Mouse (Mus musculus): Measurements from ENCODE around the gene Slc11a1. TPM values are rescaled to one million over a fixed set of nuclear protein-coding genes. Genes with fewer than 3 reads are reported as not detected.
"Not testable (repeated sequence)": the region's sequence is repeated elsewhere in the genome, so short reads cannot be mapped to it uniquely, and the experiment has no call there.

Slc11a1 gene
- total and polyA plus RNA-seq, 3 experiments = 0.60 TPM; not detected in 2

DNA sequence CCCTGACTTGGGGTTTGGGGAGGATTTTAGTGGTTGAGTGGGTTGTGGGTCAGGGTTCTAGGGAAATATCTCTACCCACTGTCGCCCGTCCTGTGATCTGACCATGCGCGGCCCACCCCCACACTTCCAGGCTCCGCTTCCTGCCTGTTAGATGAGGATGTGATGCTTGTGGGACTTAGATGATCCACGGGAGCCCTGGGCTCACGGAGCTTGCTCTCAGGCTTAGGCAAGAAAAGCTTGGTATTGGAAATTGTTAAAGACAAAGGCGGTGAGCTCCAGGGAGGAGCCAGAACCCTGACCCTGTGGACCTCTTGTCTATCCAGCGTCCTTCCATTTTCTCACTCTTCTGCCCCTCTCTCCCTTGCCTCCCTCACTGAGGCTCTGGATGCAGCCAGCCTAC lies 35.1 kb upstream of the Slc11a1 start:
- TF ChIP-seq CTCF (IDR thresholded peaks at IDR 0.05; ENCODE audit: low read depth, low read length) (no peak), TAL1 (conservative IDR thresholded peaks at IDR 0.05; ENCODE audit: low read depth, low read length) (no peak), GATA1 (IDR thresholded peaks at IDR 0.05; ENCODE audit: borderline replicate concordance, low read length) (no peak), GATA2 (IDR thresholded peaks at IDR 0.05; ENCODE audit: borderline replicate concordance, low read depth, low read length) (no peak), POLR2AphosphoS5 (IDR thresholded peaks at IDR 0.05; ENCODE audit: insufficient replicate concordance, low read depth, low read length) (no peak)
- Histone ChIP-seq H3K9me3 (replicated peaks) (no peaks in the 10 kb centered on the region), H3K4me1 (ENCODE audit: insufficient read depth, low read depth, low read length) (peaks cover 7% of the 10 kb centered on the region), H3K36me3 (replicated peaks) (no peaks in the 10 kb centered on the region), H3K4me3 (ENCODE audit: low read depth, low read length) (no peak overlapping the region), H3K27me3 (ENCODE audit: insufficient read depth, low read length) (peaks cover 67% of the 10 kb centered on the region)
- DNase-seq (ENCODE audit: low spot score) = no peak
- ATAC-seq (ENCODE audit: extremely low read depth, insufficient number of reproducible peaks, low FRiP score, poor library complexity, severe bottlenecking) = no peak

DNA sequence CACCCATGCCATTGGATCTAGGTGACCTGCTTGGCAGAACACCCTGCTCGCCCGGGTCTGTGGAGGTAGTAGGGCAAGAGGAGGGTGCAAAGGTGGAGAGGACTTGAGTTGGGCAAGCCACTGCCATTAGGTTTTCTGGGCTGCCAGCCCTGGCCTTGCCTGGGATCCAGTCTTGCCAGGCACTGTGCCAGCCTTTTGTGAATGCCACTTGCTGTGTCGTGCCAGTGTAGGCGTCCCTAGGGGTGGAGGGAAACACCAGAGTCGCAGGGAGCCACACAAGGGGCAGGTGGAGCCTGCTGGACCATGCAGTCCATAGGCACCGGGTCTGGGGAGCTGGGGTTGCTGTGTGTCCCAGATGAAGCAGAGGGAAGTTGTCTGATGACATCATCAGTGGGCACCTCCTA lies 34.6 kb upstream of the Slc11a1 start:
- H3K4me1 ChIP-seq (ENCODE audit: insufficient read depth, low read depth, low read length) = peaks cover 5% of the 10 kb centered on the region
- ATAC-seq (ENCODE audit: extremely low read depth, insufficient number of reproducible peaks, low FRiP score, poor library complexity, severe bottlenecking) = no peak

DNA sequence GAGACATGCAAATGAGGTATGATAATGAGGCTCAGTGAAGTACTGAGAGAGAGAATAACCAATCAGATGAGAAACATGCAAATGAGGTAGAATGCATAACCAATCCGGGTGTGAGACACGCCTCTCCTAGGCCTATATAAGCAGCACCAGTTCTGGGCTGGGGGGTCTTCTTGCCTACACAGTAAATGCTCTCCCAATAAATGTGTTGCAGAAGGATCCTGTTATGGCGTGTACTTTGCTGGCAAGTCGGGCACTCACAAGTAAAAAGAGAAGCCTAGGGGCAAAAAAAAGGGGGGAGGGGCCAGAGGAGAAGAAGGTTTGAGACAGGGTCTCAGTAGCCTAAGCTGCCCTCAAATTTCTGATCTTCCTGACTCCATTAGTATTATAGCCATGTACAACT lies 34.0 kb upstream of the Slc11a1 start:
- not testable (repeated sequence) for H3K4me3 ChIP-seq (ENCODE audit: low read depth, low read length); H3K9me3 ChIP-seq (replicated peaks); DNase-seq (ENCODE audit: low spot score); H3K4me1 ChIP-seq (ENCODE audit: insufficient read depth, low read depth, low read length); H3K36me3 ChIP-seq (replicated peaks); ATAC-seq (ENCODE audit: extremely low read depth, insufficient number of reproducible peaks, low FRiP score, poor library complexity, severe bottlenecking)
- peaks cover 63% of the 10 kb centered on the region for H3K27me3 ChIP-seq (ENCODE audit: insufficient read depth, low read length)

More for the DNA sequence above, 34.6 kb upstream of the Slc11a1 start:
- Histone ChIP-seq H3K36me3 (replicated peaks) (no peaks in the 10 kb centered on the region), H3K4me3 (ENCODE audit: low read depth, low read length) (no peak overlapping the region), H3K9me3 (replicated peaks) (no peaks in the 10 kb centered on the region), H3K27me3 (ENCODE audit: insufficient read depth, low read length) (peaks cover 67% of the 10 kb centered on the region)
- no peak for DNase-seq (ENCODE audit: low spot score)
- TF ChIP-seq GATA1 (IDR thresholded peaks at IDR 0.05; ENCODE audit: borderline replicate concordance, low read length) = no peak
- no peak for TF ChIP-seq CTCF (IDR thresholded peaks at IDR 0.05; ENCODE audit: low read depth, low read length)
- TF ChIP-seq GATA2 (IDR thresholded peaks at IDR 0.05; ENCODE audit: borderline replicate concordance, low read depth, low read length) = no peak
- no peak for TF ChIP-seq TAL1 (conservative IDR thresholded peaks at IDR 0.05; ENCODE audit: low read depth, low read length)
- no peak for TF ChIP-seq POLR2AphosphoS5 (IDR thresholded peaks at IDR 0.05; ENCODE audit: insufficient replicate concordance, low read depth, low read length)

GRCm38 (mm10) chr1:74341898-74342297 lies 33.1 kb upstream of the Slc11a1 start:
- TF ChIP-seq GATA1 (IDR thresholded peaks at IDR 0.05; ENCODE audit: borderline replicate concordance, low read length) (no peak), TAL1 (conservative IDR thresholded peaks at IDR 0.05; ENCODE audit: low read depth, low read length) (no peak), GATA2 (IDR thresholded peaks at IDR 0.05; ENCODE audit: borderline replicate concordance, low read depth, low read length) (no peak), POLR2AphosphoS5 (IDR thresholded peaks at IDR 0.05; ENCODE audit: insufficient replicate concordance, low read depth, low read length) (no peak), CTCF (IDR thresholded peaks at IDR 0.05; ENCODE audit: low read depth, low read length) (no peak)
- H3K4me1 ChIP-seq (ENCODE audit: insufficient read depth, low read depth, low read length) = peaks cover 5% of the 10 kb centered on the region
- H3K4me3 ChIP-seq (ENCODE audit: low read depth, low read length) = no peak overlapping the region
- DNase-seq (ENCODE audit: low spot score) (no peak), ATAC-seq (ENCODE audit: extremely low read depth, insufficient number of reproducible peaks, low FRiP score, poor library complexity, severe bottlenecking) (no peak)
- peaks cover 59% of the 10 kb centered on the region for H3K27me3 ChIP-seq (ENCODE audit: insufficient read depth, low read length)
- H3K36me3 ChIP-seq (replicated peaks) = no peaks in the 10 kb centered on the region
- H3K9me3 ChIP-seq (replicated peaks) = no peaks in the 10 kb centered on the region

DNA sequence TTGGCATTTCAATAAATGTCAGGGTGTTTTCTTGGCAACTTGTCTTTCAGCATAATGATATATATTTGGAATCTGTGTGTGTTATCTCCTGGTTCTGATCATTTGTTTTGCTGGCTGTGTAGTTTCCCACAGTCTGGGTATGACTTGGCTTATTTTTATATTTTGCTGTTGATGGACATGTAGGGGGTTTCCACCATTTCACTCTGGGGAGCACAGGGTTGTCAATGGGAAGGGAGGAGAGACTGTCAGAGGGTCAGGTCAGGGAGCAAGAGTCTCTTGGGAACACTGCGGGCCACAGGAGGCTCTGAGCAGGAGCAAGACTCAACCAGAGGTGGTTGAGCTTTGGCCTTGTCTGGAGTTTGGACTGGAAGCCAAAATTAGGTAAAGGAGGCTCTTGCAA lies 32.7 kb upstream of the Slc11a1 start:
- Histone ChIP-seq H3K27me3 (ENCODE audit: insufficient read depth, low read length) (peaks cover 58% of the 10 kb centered on the region), H3K4me1 (ENCODE audit: insufficient read depth, low read depth, low read length) (peaks cover 5% of the 10 kb centered on the region), H3K36me3 (replicated peaks) (no peaks in the 10 kb centered on the region), H3K9me3 (replicated peaks) (no peaks in the 10 kb centered on the region), H3K4me3 (ENCODE audit: low read depth, low read length) (no peak overlapping the region)
- ATAC-seq (ENCODE audit: extremely low read depth, insufficient number of reproducible peaks, low FRiP score, poor library complexity, severe bottlenecking) = no peak
- DNase-seq (ENCODE audit: low spot score) = no peak
- TF ChIP-seq POLR2AphosphoS5 (IDR thresholded peaks at IDR 0.05; ENCODE audit: insufficient replicate concordance, low read depth, low read length) = no peak
- TF ChIP-seq TAL1 (conservative IDR thresholded peaks at IDR 0.05; ENCODE audit: low read depth, low read length) = no peak
- TF ChIP-seq GATA2 (IDR thresholded peaks at IDR 0.05; ENCODE audit: borderline replicate concordance, low read depth, low read length) = no peak
- TF ChIP-seq CTCF (IDR thresholded peaks at IDR 0.05; ENCODE audit: low read depth, low read length) = no peak
- no peak for TF ChIP-seq GATA1 (IDR thresholded peaks at IDR 0.05; ENCODE audit: borderline replicate concordance, low read length)

DNA sequence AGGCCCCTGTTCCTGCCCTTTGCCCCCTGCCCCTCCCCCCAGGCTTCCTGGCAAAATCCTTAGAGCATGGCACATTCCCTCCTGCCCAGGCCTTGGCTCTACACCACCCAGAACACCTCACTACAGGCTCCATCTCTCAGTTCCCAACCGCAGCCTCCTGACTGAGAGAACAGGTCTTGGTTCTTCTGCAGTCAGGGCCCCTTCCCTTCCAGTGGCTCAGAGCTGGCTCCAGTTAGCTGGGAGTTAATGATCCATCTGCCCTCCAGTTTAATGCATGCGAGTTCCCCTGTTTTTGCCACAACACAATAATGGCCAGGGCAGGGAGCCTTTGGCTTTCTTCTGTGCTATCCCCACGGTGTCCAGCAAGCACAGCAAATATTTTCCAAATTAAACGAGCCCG lies 31.8 kb upstream of the Slc11a1 start:
- H3K9me3 ChIP-seq (replicated peaks) = no peaks in the 10 kb centered on the region
- ATAC-seq (ENCODE audit: extremely low read depth, insufficient number of reproducible peaks, low FRiP score, poor library complexity, severe bottlenecking) = no peak
- H3K4me3 ChIP-seq (ENCODE audit: low read depth, low read length) = no peak overlapping the region
- peaks cover 58% of the 10 kb centered on the region for H3K27me3 ChIP-seq (ENCODE audit: insufficient read depth, low read length)
- H3K36me3 ChIP-seq (replicated peaks) = no peaks in the 10 kb centered on the region
- TF ChIP-seq GATA2 (IDR thresholded peaks at IDR 0.05; ENCODE audit: borderline replicate concordance, low read depth, low read length) = no peak
- no peak for TF ChIP-seq TAL1 (conservative IDR thresholded peaks at IDR 0.05; ENCODE audit: low read depth, low read length)
- H3K4me1 ChIP-seq (ENCODE audit: insufficient read depth, low read depth, low read length) = peaks cover 3% of the 10 kb centered on the region
- DNase-seq (ENCODE audit: low spot score) = no peak

All from G1E (cell line).